Mouse (Mus musculus): Measurements from ENCODE around the gene Vmn1r44.
"Not testable (repeated sequence)": the region's sequence is repeated elsewhere in the genome, so short reads cannot be mapped to it uniquely, and the experiment has no call there.

Vmn1r44 gene

DNA sequence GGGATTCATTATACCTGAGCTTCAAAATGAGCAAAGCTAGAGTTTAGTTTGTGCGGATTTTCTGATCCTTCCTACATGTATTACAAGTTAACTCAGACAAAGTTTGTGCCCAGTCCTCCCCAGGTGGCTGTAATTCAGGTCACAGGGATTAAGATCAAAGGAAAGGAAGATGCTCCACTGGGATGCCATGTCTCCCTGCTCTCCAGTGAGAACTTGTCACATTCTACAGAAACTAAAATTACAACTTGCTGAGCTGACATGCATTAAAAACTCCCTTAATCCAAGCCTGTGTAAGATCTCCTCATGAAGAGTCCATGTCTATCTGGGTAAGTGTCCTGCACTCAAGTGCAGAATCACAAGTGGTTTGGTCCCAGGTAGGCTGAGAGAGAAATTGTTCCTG lies at the start of gene Vmn1r44:
TSS of gene Vmn1r44 (plus strand) at position 301 of the 400 bp plus-strand sequence.
- no peak for DNase-seq

DNA sequence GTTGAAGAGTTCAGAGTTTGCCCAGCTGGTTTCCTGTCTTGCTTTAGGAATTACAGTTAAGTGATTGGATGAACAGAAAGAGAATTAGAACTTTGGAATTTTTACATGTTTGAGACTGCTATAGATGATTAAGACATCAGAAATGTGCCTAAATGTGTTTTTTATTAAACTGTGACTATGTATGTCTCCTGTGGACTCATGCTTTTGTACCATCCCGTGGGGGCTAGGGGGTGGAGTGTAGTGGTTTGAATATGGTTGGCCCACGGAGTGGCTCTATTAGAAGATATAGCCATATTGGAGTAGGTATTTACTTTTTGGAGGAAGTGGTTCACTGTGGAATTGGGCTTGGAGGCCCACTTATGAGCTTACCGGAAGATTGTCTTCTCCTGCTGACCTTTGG lies 25.9 kb upstream of the Vmn1r44 start:
- DNase-seq, result no peak

DNA sequence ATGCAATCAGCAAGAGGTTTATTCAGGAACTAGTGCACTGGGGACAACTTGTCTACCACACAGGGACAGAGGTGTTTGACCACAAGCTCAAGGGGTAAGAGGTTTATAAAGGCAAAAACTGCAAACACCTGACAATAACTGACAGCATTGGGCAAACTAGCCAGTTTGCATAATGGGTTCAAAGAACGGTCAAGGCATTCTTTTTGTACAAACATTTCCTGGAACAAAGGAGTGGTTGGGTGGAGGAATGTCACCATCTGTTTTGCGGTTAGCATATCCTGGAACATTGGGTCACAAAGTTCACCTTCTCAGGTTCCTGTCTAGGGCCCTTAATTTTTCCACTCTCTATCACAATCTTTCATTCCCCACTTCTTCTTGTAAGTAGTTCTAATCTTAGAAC lies 23.6 kb upstream of the Vmn1r44 start:
- no peak for DNase-seq

DNA sequence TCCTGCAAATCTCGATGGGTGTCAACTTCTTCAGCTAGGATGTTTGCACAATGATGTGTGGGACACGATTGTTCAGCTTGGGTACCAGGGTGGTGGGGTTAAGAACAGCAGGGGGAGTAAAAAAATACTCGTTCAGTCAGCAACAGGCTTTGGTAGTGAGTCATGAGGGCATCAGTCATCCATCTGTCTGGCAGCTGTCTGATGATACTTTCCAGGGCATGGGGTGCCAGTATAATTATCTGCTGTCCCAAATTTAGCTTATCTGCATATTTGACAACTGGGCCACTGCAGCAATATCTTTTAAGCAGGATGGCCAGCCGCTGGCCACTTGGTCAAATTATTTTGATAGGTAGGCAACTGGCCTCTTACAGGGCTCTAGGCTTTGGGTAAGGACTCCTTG lies 19.7 kb upstream of the Vmn1r44 start:
- no peak for DNase-seq

DNA sequence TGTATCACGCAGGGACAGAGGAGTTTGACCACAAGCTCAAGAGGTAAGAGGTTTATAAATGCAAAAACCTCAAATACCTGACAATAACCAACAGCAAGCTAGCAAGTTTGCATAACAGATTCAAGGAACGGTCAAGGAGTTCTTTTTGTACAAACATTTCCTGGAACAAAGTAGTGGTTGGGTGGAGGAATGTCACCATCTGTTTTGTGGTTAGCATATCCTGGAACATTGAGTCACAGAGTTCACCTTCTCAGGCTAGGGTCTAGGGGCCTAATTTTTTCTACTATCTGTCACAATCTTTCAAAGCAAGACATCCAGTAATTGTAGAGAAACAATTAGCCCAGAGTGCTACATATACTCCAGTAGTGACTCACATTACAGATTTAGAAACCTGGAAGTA lies 16.2 kb upstream of the Vmn1r44 start:
- no peak for DNase-seq

DNA sequence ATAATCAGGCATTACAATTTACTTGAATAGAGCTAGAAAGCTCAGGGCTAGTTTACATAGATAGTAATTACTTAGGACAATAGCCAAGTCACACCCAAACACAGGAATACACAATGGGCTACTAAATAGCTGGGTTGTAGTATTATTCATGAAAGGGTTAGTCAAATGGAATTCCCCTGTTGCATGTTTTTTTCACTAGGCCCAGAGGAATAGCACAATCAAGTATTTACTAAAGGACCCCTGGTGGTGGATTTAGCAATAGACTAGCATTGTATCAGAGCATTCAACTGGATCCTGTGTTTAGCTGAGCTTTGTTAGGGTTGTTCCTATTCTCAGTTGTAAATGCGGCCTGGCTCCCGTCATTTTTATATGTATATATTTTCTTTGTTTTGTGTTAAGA lies 15.5 kb upstream of the Vmn1r44 start:
- no peak for DNase-seq

DNA sequence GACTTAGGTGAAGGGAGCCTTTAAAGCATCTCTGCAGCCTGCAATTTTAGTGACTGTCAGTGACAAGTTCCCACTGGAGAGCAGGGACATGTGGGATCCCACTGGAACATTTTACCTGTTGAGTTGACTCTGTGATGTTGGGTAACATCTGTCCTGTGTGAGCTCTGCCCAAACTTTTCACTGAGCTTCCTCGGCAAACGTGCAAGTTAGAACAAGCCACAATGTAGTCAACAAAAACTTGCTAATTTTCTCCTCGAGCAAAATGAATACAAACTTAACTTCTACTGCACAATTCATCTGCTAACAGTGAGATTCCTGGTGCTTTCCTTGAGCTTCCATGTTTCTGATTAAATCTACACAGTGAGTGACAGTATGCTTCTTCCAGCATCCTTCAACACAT lies 7.1 kb upstream of the Vmn1r44 start, which contains the start of the genes Vmn1r42 and Vmn1r43:
TSS of gene Vmn1r42 (minus strand) at position 101 of the 400 bp plus-strand sequence.
TSS of gene Vmn1r43 (minus strand) at position 101 of the 400 bp plus-strand sequence.
- not testable (repeated sequence) for DNase-seq

DNA sequence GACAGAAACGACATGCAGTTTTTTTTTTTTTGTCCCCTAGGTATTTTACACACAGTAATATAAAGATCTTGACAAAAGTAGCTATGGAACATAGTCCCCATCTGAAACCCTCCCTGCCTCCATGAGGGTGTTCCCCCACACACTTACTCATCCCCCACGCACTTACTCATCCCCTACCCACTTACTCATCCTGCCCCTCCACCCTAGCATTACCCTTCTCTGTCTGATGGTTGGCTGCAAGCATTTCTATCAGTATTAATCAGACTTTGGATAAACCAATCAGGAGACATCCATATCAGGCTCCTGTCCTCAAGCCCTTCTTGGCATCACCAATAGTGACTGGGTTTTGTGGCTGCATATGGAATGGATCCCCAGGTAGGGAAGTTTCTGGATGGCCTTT lies 6.5 kb upstream of the Vmn1r44 start:
- DNase-seq, result no peak

DNA sequence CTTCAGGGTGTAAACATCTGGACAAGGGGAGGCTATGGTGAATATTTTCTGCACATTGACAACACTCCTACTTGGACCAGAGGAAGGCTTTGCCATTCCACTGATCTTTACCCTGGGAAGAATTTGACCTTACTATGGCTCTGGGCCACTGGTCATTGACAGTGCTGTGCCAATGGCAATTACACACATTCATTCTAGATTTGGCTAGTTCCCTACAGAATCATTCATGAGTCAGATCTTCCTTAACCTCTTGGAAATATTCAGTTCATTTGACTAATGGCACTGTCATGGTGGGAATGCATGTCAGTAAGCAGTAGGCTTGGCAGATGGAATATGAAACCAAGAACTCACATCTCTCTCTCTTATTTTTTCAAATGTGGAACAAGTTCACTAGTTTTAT lies 2.6 kb upstream of the Vmn1r44 start:
- no peak for DNase-seq

DNA sequence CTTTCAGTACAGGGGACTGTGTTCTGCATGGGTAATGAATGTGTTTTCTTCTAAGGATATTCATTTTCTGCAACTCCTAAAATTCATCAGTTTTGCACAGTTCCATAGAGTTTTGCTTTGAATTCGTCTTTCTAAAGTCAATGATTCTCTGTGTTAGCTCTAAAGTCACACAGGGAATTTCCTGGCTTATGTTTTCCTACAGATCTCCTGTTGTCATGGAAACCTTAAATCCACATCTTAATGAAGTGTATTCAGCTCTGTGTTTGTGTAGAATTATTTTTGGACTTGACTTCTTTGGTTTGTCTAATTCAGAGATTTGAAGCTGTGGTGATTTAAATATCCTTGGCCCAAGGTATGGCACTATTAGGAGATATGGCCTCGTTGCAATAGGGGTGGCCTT lies 352 bp downstream of the Vmn1r44 start:
- no peak for DNase-seq

DNA sequence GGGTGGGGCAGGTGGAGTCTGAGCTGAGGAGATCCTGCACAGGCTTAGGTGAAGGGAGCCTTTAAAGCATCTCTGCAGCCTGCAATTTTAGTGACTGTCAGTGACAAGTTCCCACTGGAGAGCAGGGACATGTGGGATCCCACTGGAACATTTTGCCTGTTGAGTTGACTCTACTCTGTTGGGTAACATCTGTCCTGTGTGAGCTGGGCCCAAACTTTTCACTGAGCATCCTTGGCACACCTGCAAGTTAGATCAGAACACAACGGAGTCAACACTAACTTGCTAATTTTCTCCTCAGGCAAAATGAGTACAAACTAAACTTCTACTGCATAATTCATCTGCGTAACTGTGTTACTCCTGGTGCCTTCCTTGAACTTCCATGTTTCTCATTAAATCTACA lies 57.0 kb downstream of the Vmn1r44 start, which contains the start of gene Vmn1r45:
TSS of gene Vmn1r45 (minus strand) at position 101 of the 400 bp plus-strand sequence.
- not testable (repeated sequence) for DNase-seq

DNA sequence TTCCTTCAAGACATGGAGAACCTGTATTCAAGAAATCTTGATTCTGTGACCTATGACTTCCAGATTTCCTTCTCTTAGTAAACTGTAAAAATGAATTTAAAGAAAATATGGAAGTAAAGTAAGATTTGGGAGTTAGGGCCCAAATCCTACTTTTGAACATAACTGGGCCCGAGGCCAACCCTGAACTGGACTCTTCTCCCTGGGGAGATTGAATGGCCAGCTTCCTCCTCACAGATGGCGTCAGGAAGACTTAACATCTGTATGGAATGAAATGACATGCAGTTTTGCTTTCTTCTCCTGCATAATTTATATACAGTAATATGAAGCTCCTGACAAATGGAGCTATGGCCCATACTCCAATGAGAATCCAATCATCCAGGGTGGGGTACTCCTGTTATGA lies 57.5 kb downstream of the Vmn1r44 start:
- DNase-seq, result no peak
